Mouse (Mus musculus): ENCODE results near the gene Garem2.

Gene Garem2

DNA sequence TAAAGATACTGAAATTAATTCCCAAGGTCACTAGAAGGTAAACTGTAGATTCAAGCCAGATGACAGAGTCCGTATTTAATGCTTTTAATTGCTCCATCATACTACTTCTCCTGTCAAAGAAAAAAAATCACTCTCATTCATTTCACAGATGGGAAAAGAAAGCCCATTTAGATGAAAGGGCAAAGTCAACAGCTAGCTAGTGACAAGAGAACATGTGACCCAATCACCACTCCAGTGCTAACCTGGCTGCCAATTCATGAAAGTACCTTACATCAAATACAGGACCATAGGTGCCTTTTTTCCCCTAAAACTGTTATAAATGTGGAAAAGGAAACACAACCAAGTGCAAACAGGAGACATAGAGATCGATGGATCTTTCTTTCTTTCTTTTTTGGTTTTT, 48.3 kb downstream of the Garem2 start:
- DNase-seq (ENCODE audit: low spot score in 2 of 2) = no peak

- peak in 1 of 2 experiments; percentile 5 for DNase-seq (ENCODE audit: low spot score in 2 of 2)
Measured at GRCm38 (mm10) chr5:30154013-30154412, 49.1 kb downstream of the Garem2 start.

DNA sequence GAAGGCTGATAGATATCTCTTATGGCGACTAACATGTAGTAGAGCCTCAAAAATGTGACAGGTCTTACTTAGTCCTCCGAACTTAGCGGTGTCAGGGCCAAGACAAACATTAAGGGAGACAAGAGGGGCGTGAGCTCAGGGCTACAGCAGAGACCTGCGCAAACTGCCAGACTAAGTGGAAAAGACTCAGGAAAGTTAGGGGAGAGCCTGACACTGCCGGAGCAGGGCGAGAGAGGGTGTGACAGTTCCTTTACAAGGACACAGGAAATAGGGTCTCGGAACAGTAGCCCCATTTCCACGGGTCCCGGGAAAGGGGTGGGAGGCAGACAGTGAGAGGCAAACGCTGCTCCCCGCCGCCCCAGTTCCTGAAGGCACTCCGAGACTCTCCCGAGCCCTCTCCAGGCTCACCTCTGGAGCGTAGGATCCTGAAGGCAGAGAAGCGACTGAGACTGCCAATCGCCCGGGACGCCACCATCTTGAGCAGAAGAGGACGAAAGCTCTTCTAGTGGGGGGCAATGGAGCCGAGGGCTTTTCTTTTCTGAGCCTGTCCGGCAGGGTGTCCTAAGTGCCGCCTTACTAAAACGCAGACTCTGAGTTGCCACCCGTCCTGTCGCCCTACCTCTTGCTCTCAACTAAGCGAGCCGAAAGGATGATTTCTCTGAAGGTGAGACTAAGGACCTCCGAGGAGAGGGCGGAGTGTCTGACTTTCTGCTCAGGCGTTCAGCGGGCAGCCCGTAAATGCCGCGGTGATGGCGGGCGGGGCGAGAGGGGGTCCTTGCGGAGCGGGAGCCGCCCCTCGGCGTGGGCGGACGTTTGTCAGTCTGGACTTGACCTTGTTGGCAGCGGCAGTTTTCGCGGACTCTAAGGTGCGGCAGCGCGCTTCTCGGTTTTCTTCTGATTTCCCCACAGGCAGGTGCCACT, 49.8 kb downstream of the Garem2 start, which contains the start of the genes Hadha and Hadhb:
Gene Hadha, minus strand, starts transcription at position 689 of the 921 bp plus-strand sequence.
Gene Hadhb, plus strand, starts transcription at position 775 of the 921 bp plus-strand sequence.
- peak; percentile 73 to 90 for DNase-seq (ENCODE audit: low spot score in 2 of 2)

DNA sequence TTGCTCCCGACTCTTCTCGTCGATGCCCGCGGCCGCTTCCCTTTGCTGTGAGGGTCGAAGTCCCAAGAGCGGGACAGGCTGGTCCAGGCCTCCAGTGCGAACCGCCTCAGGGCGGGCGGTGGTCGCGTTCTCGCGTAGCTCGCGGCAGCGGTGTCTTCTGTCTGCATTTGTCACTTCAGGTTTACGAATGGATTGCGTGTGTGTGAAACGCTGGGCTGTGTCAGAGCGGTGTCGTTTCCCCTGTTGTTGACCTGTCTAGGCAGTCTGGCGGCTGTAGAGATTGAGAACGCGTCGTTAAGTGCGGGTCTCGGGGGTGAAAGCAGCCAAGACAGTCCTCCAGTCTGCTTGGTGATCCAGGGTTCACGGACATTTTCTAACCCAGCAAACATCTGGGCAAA, 50.4 kb downstream of the Garem2 start:
- DNase-seq (ENCODE audit: low spot score in 2 of 2) = no peak

DNA sequence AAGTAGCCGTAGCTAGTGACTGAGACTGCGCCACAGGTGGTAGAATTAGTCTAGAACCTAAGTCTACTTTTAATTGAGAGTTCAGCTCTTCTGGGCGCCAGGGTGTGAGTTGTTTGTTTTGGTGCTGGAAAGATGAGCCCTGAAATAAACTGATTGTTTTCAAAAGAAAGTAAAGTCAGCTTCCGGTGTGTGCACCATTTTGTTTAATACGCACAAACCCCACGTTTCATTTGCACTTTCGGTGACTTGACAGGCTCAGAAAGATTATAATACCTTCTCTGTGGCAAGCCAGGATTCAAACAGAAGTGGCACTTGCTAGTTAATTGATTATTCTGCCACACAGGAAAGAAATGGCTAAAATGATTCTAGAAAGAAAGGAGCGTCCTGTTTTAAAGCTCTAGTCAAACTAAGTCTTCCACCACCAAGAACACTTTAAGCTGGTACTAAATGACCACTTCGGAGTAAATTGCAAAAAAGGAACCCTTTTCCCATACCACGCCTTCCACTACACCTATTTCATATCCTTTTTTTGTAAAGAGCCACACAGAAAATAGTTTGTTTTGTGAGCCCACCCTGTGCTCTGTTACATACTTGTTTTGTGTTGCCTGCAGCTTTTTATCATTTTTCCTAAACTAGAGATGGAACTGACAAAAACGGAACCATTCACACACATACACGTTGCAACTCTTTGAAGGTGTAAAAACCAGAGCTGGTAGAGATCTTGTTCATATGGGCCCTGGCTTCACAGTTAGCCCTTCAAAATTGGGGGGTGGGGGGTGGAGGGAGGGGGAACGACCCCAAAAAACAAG, 51.1 kb downstream of the Garem2 start:
- no peak for DNase-seq (ENCODE audit: low spot score in 2 of 2)

DNA sequence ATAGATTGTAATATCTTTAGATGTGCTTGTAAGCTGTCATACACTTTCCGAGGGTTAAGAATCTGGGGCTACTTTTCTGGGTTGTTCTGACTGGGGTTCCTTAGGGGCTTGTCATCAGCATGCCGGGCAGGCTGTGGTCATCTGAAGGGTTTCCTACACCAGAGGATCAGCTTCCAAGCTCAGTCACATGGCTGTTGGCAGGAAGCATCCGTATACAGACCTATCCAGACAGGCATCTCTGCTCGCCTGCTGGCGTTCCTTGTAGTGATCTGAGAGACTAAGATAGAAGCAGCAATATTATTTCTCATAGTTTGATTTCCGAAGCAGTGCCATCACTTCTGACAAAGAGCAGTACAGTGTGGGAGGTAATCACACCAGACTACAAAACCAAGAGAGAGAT, 54.6 kb downstream of the Garem2 start:
- no peak for DNase-seq (ENCODE audit: low spot score in 2 of 2)

GRCm38 (mm10) chr5:30161836-30162235, 56.9 kb downstream of the Garem2 start:
- no peak for DNase-seq (ENCODE audit: low spot score in 2 of 2)

GRCm38 (mm10) chr5:30162339-30162738, 57.4 kb downstream of the Garem2 start:
- no peak for DNase-seq (ENCODE audit: low spot score in 2 of 2)

DNA sequence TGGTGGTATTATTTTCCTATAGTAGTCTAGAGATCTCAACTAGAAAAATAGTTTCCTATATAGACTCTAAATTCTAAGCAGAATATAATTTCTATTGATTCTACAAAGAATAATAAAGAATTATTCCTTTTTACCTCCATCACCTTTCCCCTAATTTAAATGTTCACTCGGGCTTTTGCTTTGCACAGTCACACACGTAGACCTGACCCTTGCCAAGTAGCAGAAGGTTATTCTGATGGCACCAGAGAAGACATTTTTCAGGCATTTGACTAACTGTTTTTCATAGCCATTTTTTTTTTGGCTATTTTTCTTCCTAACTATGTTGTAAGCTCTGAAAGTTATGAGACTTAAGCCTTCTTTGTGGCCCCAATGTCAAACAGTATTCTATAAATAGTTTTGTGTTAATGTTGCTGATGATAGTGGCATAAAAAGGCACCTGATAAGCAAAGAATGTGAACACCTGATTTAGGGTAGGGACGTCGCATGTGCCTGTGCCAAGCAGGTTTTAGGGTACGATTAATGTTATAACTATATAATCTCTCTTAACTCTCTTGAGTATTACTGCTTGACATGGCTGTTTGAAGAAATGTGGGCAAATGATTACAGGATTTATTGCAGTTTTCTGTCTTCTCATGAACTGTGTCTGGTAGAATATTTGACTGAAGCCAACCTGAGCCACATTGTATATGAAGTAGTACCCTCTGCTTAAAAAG, 60.4 kb downstream of the Garem2 start:
- DNase-seq (ENCODE audit: low spot score in 2 of 2) = no peak

All from cerebellum, postnatal 4 days (tissue).